Mouse (Mus musculus): ENCODE results near the gene Trim38. TPM values are rescaled to one million over a fixed set of nuclear protein-coding genes. Genes with fewer than 3 reads are reported as not detected.
A peak's percentile ranks its signal among the peaks of the same experiment; 100 is the strongest.
"Not testable (repeated sequence)": the region's sequence is repeated elsewhere in the genome, so short reads cannot be mapped to it uniquely, and the experiment has no call there.

The Trim38 gene
- polyA plus RNA-seq, 1 experiment from 2014 or later, result not detected

- no peak for ATAC-seq (ENCODE audit: low FRiP score, low read depth)
- H3K9me3 ChIP-seq, result no peaks in the 10 kb centered on the region
- H3K4me2 ChIP-seq (replicated peaks), result peak overlapping the region; percentile 97
- no peaks in the 10 kb centered on the region for H3K36me3 ChIP-seq
- H3K9ac ChIP-seq, result peak overlapping the region; percentile 73
- peak overlapping the region; percentile 48 for H3K4me3 ChIP-seq
- H3K27me3 ChIP-seq (replicated peaks), result no peaks in the 10 kb centered on the region
- WGBS, result 2% methylated on average over 14 of the region's 14 CpGs
- peak overlapping the region; percentile 90 for H3K27ac ChIP-seq
- peaks cover 10% of the 10 kb centered on the region for H3K4me1 ChIP-seq
These were observed 29.8 kb upstream of the Trim38 start for GRCm38 (mm10) chr13:23739922-23740252.

- Histone ChIP-seq H3K4me2 (replicated peaks) (peak overlapping the region; percentile 97), H3K27me3 (replicated peaks) (no peaks in the 10 kb centered on the region), H3K9me3 (no peaks in the 10 kb centered on the region), H3K4me3 (peak overlapping the region; percentile 48), H3K36me3 (no peaks in the 10 kb centered on the region), H3K9ac (peak overlapping the region; percentile 73), H3K4me1 (peaks cover 10% of the 10 kb centered on the region), H3K27ac (peak overlapping the region; percentile 90)
- 33% methylated on average over 13 of the region's 13 CpGs for WGBS
- no peak for ATAC-seq (ENCODE audit: low FRiP score, low read depth)
These were observed 29.4 kb upstream of the Trim38 start for GRCm38 (mm10) chr13:23740256-23740840.

GRCm38 (mm10) chr13:23740910-23741309 is 28.8 kb upstream of the Trim38 start:
- Histone ChIP-seq H3K9ac (no peak overlapping the region), H3K4me1 (peaks cover 10% of the 10 kb centered on the region), H3K27me3 (replicated peaks) (no peaks in the 10 kb centered on the region), H3K36me3 (no peaks in the 10 kb centered on the region), H3K4me3 (no peak overlapping the region), H3K9me3 (no peaks in the 10 kb centered on the region), H3K4me2 (replicated peaks) (peak overlapping the region; percentile 97), H3K27ac (no peak overlapping the region)
- WGBS, result 66% methylated on average over 5 of the region's 5 CpGs
- ATAC-seq (ENCODE audit: low FRiP score, low read depth), result no peak

- H3K27me3 ChIP-seq (replicated peaks), result no peaks in the 10 kb centered on the region
- H3K9me3 ChIP-seq, result no peaks in the 10 kb centered on the region
- no peak overlapping the region for H3K4me3 ChIP-seq
- peaks cover 10% of the 10 kb centered on the region for H3K4me1 ChIP-seq
- H3K27ac ChIP-seq, result no peak overlapping the region
- H3K36me3 ChIP-seq, result no peaks in the 10 kb centered on the region
- H3K4me2 ChIP-seq (replicated peaks), result no peak overlapping the region
- no peak overlapping the region for H3K9ac ChIP-seq
- no peak for ATAC-seq (ENCODE audit: low FRiP score, low read depth)
These were observed 27.7 kb upstream of the Trim38 start for GRCm38 (mm10) chr13:23742007-23742406.

- no peaks in the 10 kb centered on the region for H3K9me3 ChIP-seq
- peaks cover 14% of the 10 kb centered on the region for H3K4me1 ChIP-seq
- WGBS, result 85% methylated on average over 5 of the region's 5 CpGs
- H3K4me2 ChIP-seq (replicated peaks), result no peak overlapping the region
- no peak for ATAC-seq (ENCODE audit: low FRiP score, low read depth)
- H3K27me3 ChIP-seq (replicated peaks), result no peaks in the 10 kb centered on the region
- H3K27ac ChIP-seq, result no peak overlapping the region
- H3K36me3 ChIP-seq, result no peaks in the 10 kb centered on the region
- H3K4me3 ChIP-seq, result no peak overlapping the region
- no peak overlapping the region for H3K9ac ChIP-seq
These were observed 26.5 kb upstream of the Trim38 start for GRCm38 (mm10) chr13:23743215-23743614.

GRCm38 (mm10) chr13:23743963-23744362 is 25.8 kb upstream of the Trim38 start:
- no peaks in the 10 kb centered on the region for H3K36me3 ChIP-seq
- ATAC-seq (ENCODE audit: low FRiP score, low read depth), result no peak
- no peak overlapping the region for H3K9ac ChIP-seq
- H3K27me3 ChIP-seq (replicated peaks), result no peaks in the 10 kb centered on the region
- H3K4me1 ChIP-seq, result peaks cover 14% of the 10 kb centered on the region
- H3K27ac ChIP-seq, result no peak overlapping the region
- H3K9me3 ChIP-seq, result no peaks in the 10 kb centered on the region
- peak overlapping the region; percentile 60 for H3K4me2 ChIP-seq (replicated peaks)
- H3K4me3 ChIP-seq, result 0 out of 2 replicates have a peak overlapping the region, but pooled peaks have one; percentile 18
- WGBS, result 56% methylated on average over 4 of the region's 4 CpGs

- Histone ChIP-seq H3K9me3 (no peaks in the 10 kb centered on the region), H3K4me3 (peak overlapping the region; percentile 26), H3K9ac (peak overlapping the region; percentile 49), H3K27me3 (replicated peaks) (no peaks in the 10 kb centered on the region), H3K27ac (no peak overlapping the region), H3K4me1 (peaks cover 8% of the 10 kb centered on the region; the same call in 1 of the 2 replicates), H3K36me3 (no peaks in the 10 kb centered on the region), H3K4me2 (replicated peaks) (peak overlapping the region; percentile 60)
- no peak for ATAC-seq (ENCODE audit: low FRiP score, low read depth)
- WGBS, result under 1% methylated on average over 24 of the region's 36 CpGs
These were observed 25.0 kb upstream of the Trim38 start for GRCm38 (mm10) chr13:23744421-23745380.

GRCm38 (mm10) chr13:23745381-23746161 is 24.1 kb upstream of the Trim38 start, which contains the start of gene Hist1h3c:
Hist1h3c (minus strand) TSS chr13:23745602.
- Histone ChIP-seq H3K27me3 (replicated peaks) (no peaks in the 10 kb centered on the region), H3K9me3 (no peaks in the 10 kb centered on the region), H3K4me2 (replicated peaks) (peak within 1 kb of the TSS; percentile 60), H3K27ac (peak within 1 kb of the TSS; percentile 94), H3K4me1 (peaks cover 5% of the 10 kb centered on the region; the same call in 1 of the 2 replicates), H3K9ac (peak within 1 kb of the TSS; percentile 58), H3K36me3 (no peaks in the 10 kb centered on the region), H3K4me3 (peak within 1 kb of the TSS; percentile 39)
- WGBS, result under 1% methylated on average over 28 of the region's 28 CpGs
- peak; percentile 69 for ATAC-seq (ENCODE audit: low FRiP score, low read depth)

- peak; percentile 89 for ATAC-seq (ENCODE audit: low FRiP score, low read depth)
- not testable (repeated sequence) for H3K27me3 ChIP-seq (replicated peaks); H3K36me3 ChIP-seq; H3K4me1 ChIP-seq; H3K9me3 ChIP-seq
- peak within 1 kb of the TSS; percentile 58 for H3K9ac ChIP-seq
- peak within 1 kb of the TSS; percentile 60 for H3K4me2 ChIP-seq (replicated peaks)
- peak within 1 kb of the TSS; percentile 39 for H3K4me3 ChIP-seq
- WGBS, result under 1% methylated on average over 47 of the region's 58 CpGs
- H3K27ac ChIP-seq, result peak within 1 kb of the TSS; percentile 94
These were observed 23.3 kb upstream of the Trim38 start, which contains the start of gene Hist1h2bb for GRCm38 (mm10) chr13:23746201-23747080. Hist1h2bb (plus strand) TSS chr13:23746734.

GRCm38 (mm10) chr13:23747081-23747891 is 22.4 kb upstream of the Trim38 start:
- peak; percentile 8; the same call in 1 of the 2 replicates for ATAC-seq (ENCODE audit: low FRiP score, low read depth)
- 2% methylated on average over 13 of the region's 13 CpGs for WGBS
- no peaks in the 10 kb centered on the region for H3K36me3 ChIP-seq
- H3K4me3 ChIP-seq, result peak overlapping the region; percentile 29
- H3K4me2 ChIP-seq (replicated peaks), result peak overlapping the region; percentile 60
- peak overlapping the region; percentile 38; the same call in 1 of the 2 replicates for H3K9ac ChIP-seq
- peak overlapping the region; percentile 94 for H3K27ac ChIP-seq
- H3K4me1 ChIP-seq, result peaks cover 5% of the 10 kb centered on the region; the same call in 1 of the 2 replicates
- no peaks in the 10 kb centered on the region for H3K27me3 ChIP-seq (replicated peaks)
- H3K9me3 ChIP-seq, result no peaks in the 10 kb centered on the region

Data from neural tube, embryonic 12.5 days (tissue).